Comparison of ENCODE assay signal across 19 mouse cellular contexts in genomic region chr10:53917517-53917916, GRCm38 (mm10).
DNase-seq lines count a peak whose midpoint lies in the region; ATAC-seq and TF ChIP-seq lines count a peak whose summit lies in the region.
"Had no signal": no experiment of that assay in that cellular context is flagged by ENCODE, and none has a peak within 500 bp of the region (broad histone marks: within the 10 kb centered on the region; RNA-seq: fewer than 3 reads in every experiment).

No protein-coding gene starts in this region.

- H3K4me1 ChIP-seq in intestine, embryonic 16.5 days (ENCODE audit: control insufficient read depth, insufficient read depth, low read length), result peaks cover 4% of the 10 kb centered on the region; the same call in 1 of the 2 replicates
- H3K4me1 ChIP-seq in intestine, embryonic 15.5 days (replicated peaks), result 0 out of 2 replicates have a peak, but pooled peaks cover 3% of the 10 kb centered on the region
- H3K4me1 ChIP-seq in liver, postnatal 0 days (ENCODE audit: insufficient read depth), result no peaks in the 10 kb centered on the region
- no peaks in the 10 kb centered on the region for H3K4me1 ChIP-seq in liver, embryonic 11.5 days (replicated peaks; ENCODE audit: control insufficient read depth, insufficient read depth, low read length)
- H3K4me1 ChIP-seq: forebrain, embryonic 15.5 days; heart, embryonic 10.5 days; hindbrain, embryonic 12.5 days had no signal

- peak; percentile 39; the same call in 1 of the 2 replicates for ATAC-seq in intestine, embryonic 16.5 days
- no peak for ATAC-seq in intestine, embryonic 15.5 days
- peak; percentile 79 for ATAC-seq in liver, postnatal 0 days
- ATAC-seq in liver, embryonic 11.5 days (replicated peaks; ENCODE audit: low FRiP score), result no peak
- peak; percentile 57; the same call in 1 of the 2 replicates for ATAC-seq in megakaryocyte progenitor cell, adult 5-6 weeks (replicated peaks; ENCODE audit: poor library complexity)
- ATAC-seq: forebrain, embryonic 15.5 days had no signal

- H3K4me2 ChIP-seq in intestine, embryonic 16.5 days (ENCODE audit: low read depth, low read length), result no peak overlapping the region
- no peak overlapping the region for H3K4me2 ChIP-seq in intestine, embryonic 15.5 days (replicated peaks)
- H3K4me2 ChIP-seq in liver, postnatal 0 days (ENCODE audit: low read depth, low read length), result no peak overlapping the region
- no peak overlapping the region for H3K4me2 ChIP-seq in liver, embryonic 11.5 days
- H3K4me2 ChIP-seq: forebrain, embryonic 15.5 days; hindbrain, embryonic 12.5 days had no signal

- no peak for TF ChIP-seq CTCF in liver, postnatal 0 days (IDR thresholded peaks at IDR 0.05; ENCODE audit: low read depth)

- H3K27ac ChIP-seq in intestine, embryonic 16.5 days (ENCODE audit: low read length), result no peak overlapping the region
- no peak overlapping the region for H3K27ac ChIP-seq in intestine, embryonic 15.5 days
- H3K27ac ChIP-seq in liver, postnatal 0 days (ENCODE audit: low read depth), result no peak overlapping the region
- no peak overlapping the region for H3K27ac ChIP-seq in liver, embryonic 11.5 days (ENCODE audit: low read depth, low read length)
- H3K27ac ChIP-seq: forebrain, embryonic 15.5 days; heart, embryonic 10.5 days; hindbrain, embryonic 12.5 days had no signal

- H3K4me3 ChIP-seq in intestine, embryonic 16.5 days (ENCODE audit: low read length), result no peak overlapping the region
- no peak overlapping the region for H3K4me3 ChIP-seq in intestine, embryonic 15.5 days (replicated peaks)
- H3K4me3 ChIP-seq in liver, postnatal 0 days (ENCODE audit: low read depth, low read length), result no peak overlapping the region
- no peak overlapping the region for H3K4me3 ChIP-seq in liver, embryonic 11.5 days (ENCODE audit: low read depth, low read length)
- H3K4me3 ChIP-seq: forebrain, embryonic 15.5 days; heart, embryonic 10.5 days; hindbrain, embryonic 12.5 days had no signal

- H3K9me3 ChIP-seq in intestine, embryonic 16.5 days (ENCODE audit: control insufficient read depth, low read length), result no peaks in the 10 kb centered on the region
- H3K9me3 ChIP-seq in intestine, embryonic 15.5 days, result no peaks in the 10 kb centered on the region
- H3K9me3 ChIP-seq in liver, postnatal 0 days (ENCODE audit: low read length), result no peaks in the 10 kb centered on the region
- no peaks in the 10 kb centered on the region for H3K9me3 ChIP-seq in liver, embryonic 11.5 days (ENCODE audit: control insufficient read depth, low read length)
- H3K9me3 ChIP-seq: forebrain, embryonic 15.5 days; heart, embryonic 10.5 days; hindbrain, embryonic 12.5 days had no signal

- WGBS in intestine, embryonic 16.5 days, result 75% methylated on average over 3 of the region's 3 CpGs
- WGBS in intestine, embryonic 15.5 days, result 81% methylated on average over 3 of the region's 3 CpGs
- WGBS in liver, postnatal 0 days (ENCODE audit: insufficient replicate concordance), result 53% methylated on average over 3 of the region's 3 CpGs
- 79% methylated on average over 3 of the region's 3 CpGs for WGBS in liver, embryonic 11.5 days

- H3K27me3 ChIP-seq in intestine, embryonic 16.5 days (replicated peaks; ENCODE audit: control insufficient read depth, insufficient read depth, low read length), result no peaks in the 10 kb centered on the region
- H3K27me3 ChIP-seq in intestine, embryonic 15.5 days (replicated peaks), result no peaks in the 10 kb centered on the region
- H3K27me3 ChIP-seq in liver, postnatal 0 days (ENCODE audit: insufficient read depth, low read length), result no peaks in the 10 kb centered on the region
- no peaks in the 10 kb centered on the region for H3K27me3 ChIP-seq in liver, embryonic 11.5 days (replicated peaks; ENCODE audit: control insufficient read depth, insufficient read depth, low read length)
- H3K27me3 ChIP-seq: CH12.LX; forebrain, embryonic 15.5 days; hindbrain, embryonic 12.5 days had no signal

- peaks cover 5% of the 10 kb centered on the region; the same call in 1 of the 2 replicates for H3K36me3 ChIP-seq in intestine, embryonic 16.5 days (ENCODE audit: control insufficient read depth, insufficient read depth, low read length)
- H3K36me3 ChIP-seq in intestine, embryonic 15.5 days, result no peaks in the 10 kb centered on the region; the same call in 1 of the 2 replicates
- H3K36me3 ChIP-seq in liver, postnatal 0 days (replicated peaks; ENCODE audit: insufficient read depth, low read length), result peaks cover 55% of the 10 kb centered on the region
- no peaks in the 10 kb centered on the region; the same call in 1 of the 2 replicates for H3K36me3 ChIP-seq in liver, embryonic 11.5 days (ENCODE audit: control insufficient read depth, insufficient read depth, low read length)
- H3K36me3 ChIP-seq: forebrain, embryonic 15.5 days; hindbrain, embryonic 12.5 days had no signal

- TF ChIP-seq EP300 in liver, postnatal 0 days (IDR thresholded peaks at IDR 0.05; ENCODE audit: low read depth), result no peak

- no peak for DNase-seq in liver, postnatal 0 days
- no peak for DNase-seq in liver, embryonic 11.5 days (ENCODE audit: low spot score)
- peak; percentile 17 for DNase-seq in 416B (ENCODE audit: low read depth)
- no peak for DNase-seq in urinary bladder, postnatal 10 days (ENCODE audit: low spot score)
- DNase-seq: adrenal gland, adult 2 months; adrenal gland, postnatal 25 days; cerebellum, adult 18-20 months; cerebellum, postnatal 10 days; gastrocnemius, postnatal 36 days; heart, adult 18-20 months; heart, postnatal 10 days; heart, postnatal 4 days had no signal

- H3K9ac ChIP-seq in intestine, embryonic 16.5 days (ENCODE audit: low read depth, low read length), result no peak overlapping the region
- no peak overlapping the region for H3K9ac ChIP-seq in intestine, embryonic 15.5 days
- H3K9ac ChIP-seq in liver, postnatal 0 days (replicated peaks), result no peak overlapping the region
- H3K9ac ChIP-seq in liver, embryonic 11.5 days (ENCODE audit: low read depth, low read length), result no peak overlapping the region
- H3K9ac ChIP-seq: forebrain, embryonic 15.5 days; hindbrain, embryonic 12.5 days had no signal

Comparison
In these comparisons a context has a peak if more than half of its experiments do, and no peak if none do; other contexts are left out.
1. ATAC-seq: peak in intestine, embryonic 16.5 days (single experiment), liver, postnatal 0 days (single experiment) and megakaryocyte progenitor cell, adult 5-6 weeks (single experiment); none in intestine, embryonic 15.5 days (single experiment) and liver, embryonic 11.5 days (single experiment).